Mouse (Mus musculus) Patski (cell line): ENCODE data around the gene Hdgfl2. TPM values are rescaled to one million over a fixed set of nuclear protein-coding genes. Genes with fewer than 3 reads are reported as not detected.
A peak's percentile ranks its signal among the peaks of the same experiment; 100 is the strongest.

ENCODE experiments used
- ATAC-seq: fragments of 100-300 bp; one replicate; pipeline ENCODE4 v1.8.0; 2021
- CTCF ChIA-PET: fragments of 350-600 bp; sonication (Branson Sonifier 250); formaldehyde crosslinking; loops from one replicate; lab custom pipeline; 2022; ENCODE audit warnings: inconsistent platforms; lab: Charles Lee
- POLR2A ChIA-PET: fragments of 350-600 bp; sonication (Branson Sonifier 250); formaldehyde crosslinking; loops from one replicate; lab custom pipeline; 2022; ENCODE audit warnings: antibody characterized with exemption, inconsistent platforms; lab: Charles Lee
- DNase-seq: peaks from one replicate; pipeline ENCODE4 v3.0.0-alpha.2; 2011; ENCODE audit warnings: low read depth, low spot score
- H3K27me3 ChIP-seq: fragments of 371-371 bp; one replicate; pipeline ENCODE4 v1.5.1; 2021
- CTCF ChIP-seq: fragments of 100-300 bp; IDR thresholded peaks from one replicate; pipeline ENCODE4 v1.5.1; 2021
- in situ Hi-C: fragments of 300-500 bp; cut with MboI; formaldehyde crosslinking; loops from 3 replicates; pipeline ENCODE4 v1.11.1; 2018; ENCODE audit warnings: low pct_unique_long_range_greater_than_20kb, mixed read lengths
- polyA plus RNA-seq: library from polyadenylated mRNA; unstranded; gene quantifications from one replicate; pipeline ENCODE4 v1.2.3, GENCODE M21; 2021

Gene Hdgfl2
- polyA plus RNA-seq, 1 experiment from 2014 or later = 117 TPM

- DNase-seq = peak; percentile 98
- no peak for TF ChIP-seq CTCF
- ChIA-PET POLR2A (interaction anchor here (0.7 to 2.2 kb wide), 5 partner anchors 9 to 27 kb away, joined by 3 to 17 read pairs (median 4); no protein-coding TSS in a partner anchor), CTCF (interaction anchor here (0.9 to 7.1 kb wide), 21 partner anchors 9 to 77 kb away, joined by 3 to 72 read pairs (median 5); partner anchors contain the start of genes Hdgfl2, Mpnd, Stap2 and Yju2)
- in situ Hi-C loops = no loop called here
- H3K27me3 ChIP-seq = no peaks in the 10 kb centered on the region
- ATAC-seq = peak; percentile 47
Observed at GRCm38 (mm10) chr17:56036176-56036900, 43.1 kb upstream of the Hdgfl2 start, which contains the start of gene Sh3gl1. Gene Sh3gl1, minus strand, starts transcription at chr17:56036635.

- no peak for TF ChIP-seq CTCF
- no peak for ATAC-seq
- H3K27me3 ChIP-seq = no peaks in the 10 kb centered on the region
- in situ Hi-C loops = no loop called here
- no peak for DNase-seq
- ChIA-PET CTCF (interaction anchor here (0.9 to 7.1 kb wide), 19 partner anchors 9 to 78 kb away, joined by 3 to 72 read pairs (median 5); partner anchors contain the start of genes Hdgfl2, Mpnd, Stap2 and Yju2), POLR2A (interaction anchor here (1.0 to 2.2 kb wide), 3 partner anchors 20 to 41 kb away, joined by 3 to 17 read pairs (median 9); no protein-coding TSS in a partner anchor)
Observed at GRCm38 (mm10) chr17:56036901-56037287, 42.5 kb upstream of the Hdgfl2 start.

- in situ Hi-C loops = no loop called here
- DNase-seq (no peak), ATAC-seq (no peak)
- no peaks in the 10 kb centered on the region for H3K27me3 ChIP-seq
- no peak for TF ChIP-seq CTCF
- CTCF ChIA-PET = interaction anchor here (1.2 to 2.2 kb wide), 2 partner anchors 21 to 29 kb away, joined by 4 to 5 read pairs; no protein-coding TSS in a partner anchor
- POLR2A ChIA-PET = no interaction called here
Observed at GRCm38 (mm10) chr17:56038583-56039261, 40.7 kb upstream of the Hdgfl2 start.

- H3K27me3 ChIP-seq = no peaks in the 10 kb centered on the region
- ChIA-PET POLR2A (interaction anchor here (1.1 kb wide), 1 partner anchor 30 kb away, joined by 4 read pairs; no protein-coding TSS in a partner anchor), CTCF (interaction anchor here (1.2 to 2.2 kb wide), 2 partner anchors 21 to 30 kb away, joined by 4 to 5 read pairs; no protein-coding TSS in a partner anchor)
- in situ Hi-C loops = no loop called here
- no peak for TF ChIP-seq CTCF
- DNase-seq (no peak), ATAC-seq (no peak)
Observed at GRCm38 (mm10) chr17:56039345-56039744, 40.1 kb upstream of the Hdgfl2 start.

- TF ChIP-seq CTCF = no peak
- ChIA-PET CTCF (interaction anchor here (0.9 to 2.2 kb wide), 3 partner anchors 9 to 31 kb away, joined by 3 to 5 read pairs (median 4); no protein-coding TSS in a partner anchor), POLR2A (interaction anchor here (1.1 to 1.6 kb wide), 2 partner anchors 30 to 31 kb away, joined by 4 to 6 read pairs; no protein-coding TSS in a partner anchor)
- peak; percentile 81 for ATAC-seq
- DNase-seq = peak; percentile 79
- in situ Hi-C loops = no loop called here
- no peaks in the 10 kb centered on the region for H3K27me3 ChIP-seq
Observed at GRCm38 (mm10) chr17:56040030-56040856, 39.2 kb upstream of the Hdgfl2 start, which contains the start of gene Chaf1a. Gene Chaf1a, plus strand, starts transcription at chr17:56040439.

- ChIA-PET POLR2A (interaction anchor here (1.6 kb wide), 1 partner anchor 31 kb away, joined by 6 read pairs; no protein-coding TSS in a partner anchor), CTCF (interaction anchor here (2.2 kb wide), 1 partner anchor 31 kb away, joined by 5 read pairs; no protein-coding TSS in a partner anchor)
- no peaks in the 10 kb centered on the region for H3K27me3 ChIP-seq
- no peak for DNase-seq
- ATAC-seq = no peak
- no peak for TF ChIP-seq CTCF
- in situ Hi-C loops = no loop called here
Observed at GRCm38 (mm10) chr17:56040857-56041163, 38.6 kb upstream of the Hdgfl2 start.

- ChIA-PET CTCF (no interaction called here), POLR2A (no interaction called here)
- no peaks in the 10 kb centered on the region for H3K27me3 ChIP-seq
- no peak for DNase-seq
- in situ Hi-C loops = no loop called here
- TF ChIP-seq CTCF = no peak
- no peak for ATAC-seq
Observed at GRCm38 (mm10) chr17:56051369-56051768, 28.1 kb upstream of the Hdgfl2 start.

GRCm38 (mm10) chr17:56054938-56055337 lies 24.5 kb upstream of the Hdgfl2 start:
- DNase-seq = no peak
- CTCF ChIA-PET = interaction anchor here (0.6 to 2.1 kb wide), 3 partner anchors 10 to 37 kb away, joined by 3 to 5 read pairs (median 3); no protein-coding TSS in a partner anchor
- TF ChIP-seq CTCF = no peak
- in situ Hi-C loops = no loop called here
- H3K27me3 ChIP-seq = no peaks in the 10 kb centered on the region
- no peak for ATAC-seq
- POLR2A ChIA-PET = no interaction called here

- TF ChIP-seq CTCF = no peak
- in situ Hi-C loops = no loop called here
- no peaks in the 10 kb centered on the region for H3K27me3 ChIP-seq
- ChIA-PET POLR2A (interaction anchor here (0.5 to 0.6 kb wide), 2 partner anchors 10 to 14 kb away, joined by 4 read pairs; no protein-coding TSS in a partner anchor), CTCF (interaction anchor here (1.2 to 2.8 kb wide), 5 partner anchors 9 to 79 kb away, joined by 3 to 10 read pairs (median 4); no protein-coding TSS in a partner anchor)
- ATAC-seq (no peak), DNase-seq (no peak)
Observed at GRCm38 (mm10) chr17:56055945-56056678, 23.3 kb upstream of the Hdgfl2 start.
